Mouse (Mus musculus) testis, adult 2 months (tissue): Measurements from ENCODE around the gene Rad54l.

ENCODE experiments used
- CTCF ChIP-seq: fragments of 200-500 bp; IDR thresholded peaks from 2 replicates; pipeline ENCODE4 v1.5.1; 2012; ENCODE audit warnings: low read depth, mild to moderate bottlenecking, inconsistent platforms, low read length, moderate library complexity; ENCODE audit not compliant: control insufficient read depth, insufficient read depth, insufficient replicate concordance
- POLR2A ChIP-seq: fragments of 200-500 bp; IDR thresholded peaks from 2 replicates; pipeline ENCODE4 v1.6.1; 2012; ENCODE audit warnings: low read depth, mild to moderate bottlenecking, inconsistent platforms, low read length, moderate library complexity; ENCODE audit not compliant: control insufficient read depth

DNA sequence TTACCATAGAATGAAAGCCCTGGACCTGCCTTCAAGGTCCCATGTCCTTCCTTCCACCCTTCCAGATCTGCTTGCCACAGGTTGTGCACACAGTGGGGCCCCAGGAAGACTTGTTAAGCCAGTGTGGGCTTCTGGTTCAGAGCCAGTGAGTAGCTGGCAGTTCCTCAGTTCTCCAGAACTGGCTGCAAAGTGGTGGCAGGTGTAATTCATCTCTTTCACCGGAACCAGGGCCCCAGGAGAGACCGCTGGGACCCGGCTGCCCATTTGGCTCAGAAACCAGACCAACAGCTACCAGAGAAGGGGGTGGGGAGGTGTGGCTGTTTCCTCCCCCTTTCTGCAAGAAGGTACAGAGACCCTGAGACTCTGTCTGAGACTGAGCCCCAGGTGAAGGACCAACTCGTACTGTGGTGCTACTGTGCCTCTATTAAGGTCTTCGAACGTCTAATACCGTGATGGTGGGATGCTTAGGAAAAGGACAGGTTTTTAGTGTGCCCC is 19.9 kb upstream of the Rad54l start:
- TF ChIP-seq POLR2A (no peak), CTCF (no peak)
